Mouse (Mus musculus) lung, embryonic 16.5 days (tissue): ENCODE data around the gene E130308A19Rik. TPM values are rescaled to one million over a fixed set of nuclear protein-coding genes. Genes with fewer than 3 reads are reported as not detected.

ENCODE experiments used
- ATAC-seq: fragments of 200-750 bp; cut with Nextera tagmentation; 2 replicates; pipeline ENCODE4 v1.8.0; 2017; ENCODE audit warnings: low read depth, mild to moderate bottlenecking, moderate library complexity
- H3K27ac ChIP-seq: fragments of 300-500 bp; sonication (generic); 2 replicates; pipeline ENCODE4 v1.5.1; 2014; ENCODE audit warnings: mild to moderate bottlenecking, control low read depth, low read length
- H3K27me3 ChIP-seq: fragments of 300-500 bp; sonication (generic); 2 replicates; pipeline ENCODE4 v1.6.1; 2014; ENCODE audit warnings: low read depth, low read length, mixed read lengths; ENCODE audit not compliant: control insufficient read depth, insufficient read depth
- H3K36me3 ChIP-seq: fragments of 300-500 bp; sonication (generic); 2 replicates; pipeline ENCODE4 v1.6.1; 2014; ENCODE audit warnings: low read length; ENCODE audit not compliant: control insufficient read depth, insufficient read depth
- H3K4me1 ChIP-seq: fragments of 300-500 bp; sonication (generic); replicated peaks from 2 replicates; pipeline ENCODE4 v1.6.1; 2014; ENCODE audit warnings: low read length, mixed read lengths; ENCODE audit not compliant: control insufficient read depth, insufficient read depth
- H3K4me2 ChIP-seq: fragments of 300-500 bp; sonication (generic); 2 replicates; pipeline ENCODE4 v1.6.1; 2014; ENCODE audit warnings: low read depth, low read length, control low read depth
- H3K4me3 ChIP-seq: fragments of 300-500 bp; sonication (generic); 2 replicates; pipeline ENCODE4 v1.5.1; 2014; ENCODE audit warnings: mild to moderate bottlenecking, low read length, control low read depth
- H3K9ac ChIP-seq: fragments of 300-500 bp; sonication (generic); 2 replicates; pipeline ENCODE4 v1.6.1; 2014; ENCODE audit warnings: low read length, control low read depth
- H3K9me3 ChIP-seq: fragments of 300-500 bp; sonication (generic); 2 replicates; pipeline ENCODE4 v1.6.1; 2016; ENCODE audit warnings: low read length; ENCODE audit not compliant: control insufficient read depth
- WGBS: fragments of 180-500 bp; shearing (Covaris S2); extraction: QIAGEN DNeasy Blood & Tissue Kit; methylation state at CpG from one replicate; pipeline ENCODE4 v1.1.7; 2014; 5-methylcytosine and 5-hydroxymethylcytosine counted together
- polyA plus RNA-seq: library from polyadenylated mRNA; unstranded; fragments of >200 nt; fragmentation: Nextera tagmentation; extraction: Ambion mirVana; gene quantifications from 2 replicates; pipeline ENCODE4 v1.2.1, GENCODE M21; 2015

The E130308A19Rik gene
- polyA plus RNA-seq, 1 experiment from 2014 or later = 21.1 TPM

GRCm38 (mm10) chr4:59757452-59758435, 131.7 kb downstream of the E130308A19Rik start:
- Histone ChIP-seq H3K4me1 (peaks cover 32% of the 10 kb centered on the region), H3K27me3 (no peaks in the 10 kb centered on the region), H3K9me3 (no peaks in the 10 kb centered on the region), H3K9ac (no peak overlapping the region), H3K4me2 (no peak overlapping the region), H3K36me3 (no peaks in the 10 kb centered on the region), H3K4me3 (no peak overlapping the region), H3K27ac (no peak overlapping the region)
- WGBS = 67% methylated on average over 12 of the region's 12 CpGs
- no peak for ATAC-seq

GRCm38 (mm10) chr4:59760016-59760415, 134.0 kb downstream of the E130308A19Rik start:
- peak overlapping the region; percentile 70; the same call in 1 of the 2 replicates for H3K27ac ChIP-seq
- no peaks in the 10 kb centered on the region for H3K36me3 ChIP-seq
- no peak overlapping the region for H3K9ac ChIP-seq
- H3K4me3 ChIP-seq = no peak overlapping the region
- peaks cover 33% of the 10 kb centered on the region for H3K4me1 ChIP-seq
- no peaks in the 10 kb centered on the region for H3K27me3 ChIP-seq
- H3K4me2 ChIP-seq = no peak overlapping the region
- no peak for ATAC-seq
- no peaks in the 10 kb centered on the region for H3K9me3 ChIP-seq
- 76% methylated on average over 4 of the region's 4 CpGs for WGBS

- H3K27me3 ChIP-seq = no peaks in the 10 kb centered on the region
- no peak overlapping the region for H3K9ac ChIP-seq
- WGBS = 25% methylated on average over 10 of the region's 10 CpGs
- H3K4me1 ChIP-seq = peaks cover 37% of the 10 kb centered on the region
- no peak for ATAC-seq
- peak overlapping the region; percentile 70 for H3K27ac ChIP-seq
- no peaks in the 10 kb centered on the region for H3K9me3 ChIP-seq
- H3K4me2 ChIP-seq = peak overlapping the region; percentile 12; the same call in 1 of the 2 replicates
- no peak overlapping the region for H3K4me3 ChIP-seq
- no peaks in the 10 kb centered on the region for H3K36me3 ChIP-seq
Measured at GRCm38 (mm10) chr4:59760636-59761364, 134.8 kb downstream of the E130308A19Rik start.

- Histone ChIP-seq H3K27me3 (no peaks in the 10 kb centered on the region), H3K4me1 (peaks cover 32% of the 10 kb centered on the region), H3K27ac (no peak overlapping the region), H3K4me2 (no peak overlapping the region), H3K9me3 (no peaks in the 10 kb centered on the region), H3K4me3 (no peak overlapping the region), H3K36me3 (no peaks in the 10 kb centered on the region), H3K9ac (no peak overlapping the region)
- 52% methylated on average over 4 of the region's 4 CpGs for WGBS
- ATAC-seq = no peak
Measured at GRCm38 (mm10) chr4:59761365-59761729, 135.3 kb downstream of the E130308A19Rik start.

- Histone ChIP-seq H3K27me3 (no peaks in the 10 kb centered on the region), H3K9ac (peak overlapping the region; percentile 40; the same call in 1 of the 2 replicates), H3K27ac (peak overlapping the region; percentile 94), H3K4me1 (peaks cover 28% of the 10 kb centered on the region), H3K9me3 (no peaks in the 10 kb centered on the region), H3K4me3 (peak overlapping the region; percentile 7; the same call in 1 of the 2 replicates), H3K36me3 (no peaks in the 10 kb centered on the region), H3K4me2 (peak overlapping the region; percentile 32)
- WGBS = 32% methylated on average over 7 of the region's 7 CpGs
- ATAC-seq = no peak
Measured at GRCm38 (mm10) chr4:59764950-59765349, 138.9 kb downstream of the E130308A19Rik start.

GRCm38 (mm10) chr4:59765385-59766005, 139.5 kb downstream of the E130308A19Rik start:
- peaks cover 23% of the 10 kb centered on the region for H3K4me1 ChIP-seq
- H3K4me3 ChIP-seq = peak overlapping the region; percentile 7; the same call in 1 of the 2 replicates
- WGBS = 26% methylated on average over 7 of the region's 7 CpGs
- H3K36me3 ChIP-seq = peaks cover 5% of the 10 kb centered on the region; the same call in 1 of the 2 replicates
- ATAC-seq = peak; percentile 89
- H3K27me3 ChIP-seq = no peaks in the 10 kb centered on the region
- peak overlapping the region; percentile 32 for H3K4me2 ChIP-seq
- H3K9ac ChIP-seq = no peak overlapping the region
- no peaks in the 10 kb centered on the region for H3K9me3 ChIP-seq
- peak overlapping the region; percentile 94 for H3K27ac ChIP-seq

- peaks cover 15% of the 10 kb centered on the region for H3K4me1 ChIP-seq
- H3K36me3 ChIP-seq = peaks cover 13% of the 10 kb centered on the region
- 68% methylated on average over 2 of the region's 2 CpGs for WGBS
- H3K9ac ChIP-seq = no peak overlapping the region
- H3K27ac ChIP-seq = no peak overlapping the region
- no peaks in the 10 kb centered on the region for H3K9me3 ChIP-seq
- no peaks in the 10 kb centered on the region for H3K27me3 ChIP-seq
- H3K4me3 ChIP-seq = no peak overlapping the region
- H3K4me2 ChIP-seq = no peak overlapping the region
- ATAC-seq = no peak
Measured at GRCm38 (mm10) chr4:59767717-59768116, 141.7 kb downstream of the E130308A19Rik start.

GRCm38 (mm10) chr4:59772171-59772879, 146.3 kb downstream of the E130308A19Rik start:
- WGBS = 53% methylated on average over 17 of the region's 17 CpGs
- H3K4me2 ChIP-seq = no peak overlapping the region
- no peak overlapping the region for H3K4me3 ChIP-seq
- no peak for ATAC-seq
- peak overlapping the region; percentile 38 for H3K27ac ChIP-seq
- 0 out of 2 replicates have a peak, but pooled peaks cover 2% of the 10 kb centered on the region for H3K4me1 ChIP-seq
- H3K36me3 ChIP-seq = peaks cover 22% of the 10 kb centered on the region
- H3K27me3 ChIP-seq = no peaks in the 10 kb centered on the region
- H3K9ac ChIP-seq = no peak overlapping the region
- no peaks in the 10 kb centered on the region for H3K9me3 ChIP-seq
